Mouse (Mus musculus): ENCODE data around the gene Gm49322. TPM values are rescaled to one million over a fixed set of nuclear protein-coding genes. Genes with fewer than 3 reads are reported as not detected.

The Gm49322 gene
- polyA plus RNA-seq, 1 experiment: not detected

DNA sequence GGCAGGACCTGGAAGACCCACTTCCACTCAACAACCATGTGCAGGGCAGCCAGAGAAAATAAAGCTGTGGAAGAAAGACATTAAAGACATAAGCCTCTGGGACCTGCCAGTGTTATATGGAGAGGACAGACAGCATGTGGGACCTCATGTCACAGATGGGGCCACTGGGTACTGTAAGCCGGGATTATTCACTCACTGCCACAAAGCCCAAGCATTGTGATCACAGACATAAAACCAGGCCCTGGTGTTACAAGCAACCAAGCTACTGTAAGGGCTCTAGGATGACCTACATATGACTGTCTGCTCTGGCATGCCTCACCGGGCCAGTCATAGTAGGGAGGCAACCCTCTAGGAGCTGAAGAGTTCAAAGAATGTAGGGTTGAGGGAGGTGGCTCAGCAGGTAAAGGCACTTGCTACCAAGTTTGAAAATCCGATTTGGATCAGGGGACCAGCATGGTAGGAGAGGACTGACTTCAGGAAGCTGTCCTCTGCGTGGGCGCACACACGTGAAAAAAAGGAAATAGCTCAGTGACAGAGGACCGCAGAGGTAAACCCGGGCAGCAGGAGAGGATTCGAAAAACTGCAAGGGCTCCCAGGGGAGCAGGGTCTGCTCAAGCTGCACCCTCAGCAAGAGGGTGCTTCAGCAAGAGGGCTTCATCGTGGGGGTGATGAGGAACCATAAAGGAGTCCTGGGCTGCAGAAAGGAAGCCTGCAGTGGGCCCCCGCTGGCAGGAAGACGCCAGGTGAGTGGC, 16.5 kb upstream of the Gm49322 start:
- 7% methylated on average over 12 of the region's 12 CpGs for WGBS

DNA sequence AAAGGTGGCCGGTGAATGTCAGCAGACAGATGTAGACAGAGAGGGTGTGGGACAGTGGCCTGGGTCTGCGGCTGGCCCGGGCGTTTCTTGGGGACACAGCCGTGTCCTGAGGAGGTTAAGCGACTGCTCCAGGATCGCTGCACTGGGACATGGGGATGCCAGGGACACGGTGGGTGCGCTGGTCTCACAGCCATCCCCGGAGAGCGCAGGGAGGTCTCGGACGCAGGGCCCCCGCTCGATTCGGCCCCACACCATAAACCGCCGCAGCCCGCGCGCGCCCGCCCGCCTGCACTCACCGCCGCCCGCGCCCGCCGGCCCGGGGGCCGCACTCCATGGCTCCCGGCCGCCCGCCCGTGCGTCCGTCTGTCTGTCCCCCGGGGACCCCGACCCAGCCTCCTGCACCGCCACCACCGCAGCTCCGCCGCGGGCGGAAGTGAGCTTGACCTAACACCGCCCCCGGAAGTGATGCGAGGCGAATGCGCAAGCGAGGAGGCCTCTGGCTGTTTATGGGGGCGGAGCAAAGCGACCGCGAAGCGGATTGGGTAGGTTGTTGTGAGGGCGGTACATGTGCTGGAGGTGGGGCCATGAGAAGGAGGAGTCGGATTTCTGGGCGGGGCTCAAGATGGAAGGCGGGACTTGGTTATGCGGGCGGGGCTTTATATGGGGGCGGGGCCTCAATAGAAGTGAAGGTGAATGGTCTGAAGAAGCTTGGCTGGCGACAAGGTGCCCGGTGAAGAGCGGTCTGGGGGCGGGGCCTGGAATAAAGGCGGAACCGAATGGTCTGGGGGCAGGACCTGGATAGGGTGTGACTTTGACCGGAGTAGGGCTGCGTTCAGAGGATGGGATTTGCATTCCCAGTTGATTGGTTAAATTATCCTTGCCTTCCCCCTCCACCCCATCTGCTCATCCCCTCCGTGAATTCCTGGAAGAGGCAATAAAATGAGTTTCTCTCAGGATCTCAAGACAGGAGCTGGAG, 15.7 kb upstream of the Gm49322 start, which contains the start of gene Abhd17a:
TSS of gene Abhd17a (minus strand) at position 463 of the 976 bp plus-strand sequence.
- peak within 1 kb of the TSS; percentile 67 for H3K4me3 ChIP-seq (ENCODE audit: insufficient read depth, low read depth, low read length)
- TF ChIP-seq CTCF (IDR thresholded peaks at IDR 0.05; ENCODE audit: insufficient read depth, low read depth, low read length) (no peak), POLR2A (IDR thresholded peaks at IDR 0.05; ENCODE audit: insufficient read depth, low read depth, low read length) (peak; percentile 79)
- under 1% methylated on average over 69 of the region's 73 CpGs for WGBS
- peaks cover 33% of the 10 kb centered on the region for H3K4me1 ChIP-seq (ENCODE audit: control insufficient read depth, insufficient read depth, low read length)
- H3K27ac ChIP-seq (ENCODE audit: insufficient read depth, low read depth, low read length): no peak within 1 kb of the TSS

More for the DNA sequence above, 16.5 kb upstream of the Gm49322 start:
- TF ChIP-seq POLR2A (IDR thresholded peaks at IDR 0.05; ENCODE audit: insufficient read depth, low read depth, low read length): no peak
- TF ChIP-seq CTCF (IDR thresholded peaks at IDR 0.05; ENCODE audit: insufficient read depth, low read depth, low read length): no peak
- Histone ChIP-seq H3K4me3 (ENCODE audit: insufficient read depth, low read depth, low read length) (peak overlapping the region; percentile 67), H3K27ac (ENCODE audit: insufficient read depth, low read depth, low read length) (no peak overlapping the region), H3K4me1 (ENCODE audit: control insufficient read depth, insufficient read depth, low read length) (peaks cover 42% of the 10 kb centered on the region)

DNA sequence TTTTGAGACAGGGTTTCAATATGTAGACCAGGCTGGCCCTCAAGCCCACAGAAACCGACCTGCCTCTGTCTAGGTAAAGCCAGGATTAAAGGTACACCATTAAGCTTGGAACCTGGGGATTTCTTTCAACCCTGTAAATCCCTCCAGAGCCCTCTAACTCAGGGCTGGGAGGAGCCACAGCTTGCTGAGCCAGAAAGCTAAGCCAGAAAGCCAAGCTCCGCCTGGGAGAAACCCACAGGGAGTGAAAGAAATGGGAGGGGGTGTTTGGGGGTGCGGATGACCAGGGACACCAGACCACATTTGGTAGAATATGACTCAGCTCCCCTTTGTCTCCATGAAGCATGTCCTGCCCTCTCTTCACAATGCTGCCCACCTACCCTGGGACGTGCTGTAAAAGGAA, 9.5 kb upstream of the Gm49322 start:
- Histone ChIP-seq H3K4me3 (ENCODE audit: insufficient read depth, low read depth, low read length) (no peak overlapping the region), H3K27ac (ENCODE audit: insufficient read depth, low read depth, low read length) (no peak overlapping the region), H3K4me1 (ENCODE audit: control insufficient read depth, insufficient read depth, low read length) (no peaks in the 10 kb centered on the region)
- TF ChIP-seq POLR2A (IDR thresholded peaks at IDR 0.05; ENCODE audit: insufficient read depth, low read depth, low read length) (no peak), CTCF (IDR thresholded peaks at IDR 0.05; ENCODE audit: insufficient read depth, low read depth, low read length) (no peak)
- 42% methylated on average over 4 of the region's 4 CpGs for WGBS

DNA sequence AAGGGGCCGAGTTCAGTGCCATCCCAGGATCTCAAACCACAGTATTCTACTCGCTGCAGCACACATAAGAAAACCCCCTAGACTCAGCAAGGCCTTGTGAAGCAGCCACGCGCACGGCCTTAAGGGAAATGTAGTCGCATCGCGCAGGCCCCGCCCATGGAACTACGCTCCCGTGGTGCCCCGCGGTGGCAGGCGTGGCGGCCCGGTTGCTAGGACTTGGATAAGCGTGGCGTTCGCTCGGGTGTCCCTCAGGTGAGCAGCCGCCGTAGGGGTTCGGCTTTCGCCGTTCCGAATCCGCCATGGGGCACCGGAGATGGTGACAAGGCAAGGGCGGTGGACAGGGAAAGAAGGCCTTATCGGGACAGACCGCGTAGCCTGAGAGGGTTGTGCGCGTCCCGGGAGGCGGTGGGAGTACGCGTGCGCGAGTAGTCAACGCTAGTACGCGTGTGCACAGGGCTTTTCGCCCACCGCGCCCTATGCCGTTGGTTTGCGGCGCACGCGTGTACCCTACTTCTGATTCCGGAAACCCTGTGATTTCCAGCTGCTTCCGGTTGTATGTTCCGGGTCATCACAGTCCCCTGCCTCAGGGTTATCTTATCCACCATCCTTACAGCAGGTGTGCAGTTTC, 3.0 kb upstream of the Gm49322 start, which contains the start of the genes Scamp4 and Adat3:
TSS of gene Scamp4 (plus strand) at position 175 of the 628 bp plus-strand sequence.
TSS of gene Adat3 (plus strand) at position 183 of the 628 bp plus-strand sequence.
- under 1% methylated on average over 54 of the region's 54 CpGs for WGBS
- peak within 1 kb of the TSS; percentile 85 for H3K4me3 ChIP-seq (ENCODE audit: insufficient read depth, low read depth, low read length)
- peaks cover 17% of the 10 kb centered on the region for H3K4me1 ChIP-seq (ENCODE audit: control insufficient read depth, insufficient read depth, low read length)
- no peak for TF ChIP-seq CTCF (IDR thresholded peaks at IDR 0.05; ENCODE audit: insufficient read depth, low read depth, low read length)
- TF ChIP-seq POLR2A (IDR thresholded peaks at IDR 0.05; ENCODE audit: insufficient read depth, low read depth, low read length): peak; percentile 70
- peak within 1 kb of the TSS; percentile 88 for H3K27ac ChIP-seq (ENCODE audit: insufficient read depth, low read depth, low read length)

DNA sequence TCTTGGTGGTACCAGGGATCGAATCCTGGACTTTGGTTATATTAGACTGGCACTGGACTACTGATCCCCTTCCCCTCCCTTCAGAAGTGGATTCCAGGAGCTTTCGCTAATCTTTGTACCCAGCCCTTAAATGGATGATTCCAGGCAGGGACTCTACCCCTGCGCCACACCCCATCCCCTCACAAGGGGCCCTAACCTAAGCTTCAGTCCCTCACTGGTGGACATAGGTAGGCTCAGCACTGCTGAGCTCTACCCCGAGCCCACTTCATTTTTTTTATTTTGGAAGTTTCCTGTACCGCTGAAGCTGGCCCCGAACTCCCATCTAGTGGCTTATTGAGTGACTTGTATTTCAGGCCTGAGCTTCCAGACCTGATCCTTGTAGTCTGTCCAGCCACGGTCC, 2.5 kb upstream of the Gm49322 start:
- WGBS: 26% methylated on average over 7 of the region's 7 CpGs
- H3K4me3 ChIP-seq (ENCODE audit: insufficient read depth, low read depth, low read length): peak overlapping the region; percentile 85
- peaks cover 17% of the 10 kb centered on the region for H3K4me1 ChIP-seq (ENCODE audit: control insufficient read depth, insufficient read depth, low read length)
- H3K27ac ChIP-seq (ENCODE audit: insufficient read depth, low read depth, low read length): peak overlapping the region; percentile 65
- no peak for TF ChIP-seq POLR2A (IDR thresholded peaks at IDR 0.05; ENCODE audit: insufficient read depth, low read depth, low read length)
- no peak for TF ChIP-seq CTCF (IDR thresholded peaks at IDR 0.05; ENCODE audit: insufficient read depth, low read depth, low read length)

DNA sequence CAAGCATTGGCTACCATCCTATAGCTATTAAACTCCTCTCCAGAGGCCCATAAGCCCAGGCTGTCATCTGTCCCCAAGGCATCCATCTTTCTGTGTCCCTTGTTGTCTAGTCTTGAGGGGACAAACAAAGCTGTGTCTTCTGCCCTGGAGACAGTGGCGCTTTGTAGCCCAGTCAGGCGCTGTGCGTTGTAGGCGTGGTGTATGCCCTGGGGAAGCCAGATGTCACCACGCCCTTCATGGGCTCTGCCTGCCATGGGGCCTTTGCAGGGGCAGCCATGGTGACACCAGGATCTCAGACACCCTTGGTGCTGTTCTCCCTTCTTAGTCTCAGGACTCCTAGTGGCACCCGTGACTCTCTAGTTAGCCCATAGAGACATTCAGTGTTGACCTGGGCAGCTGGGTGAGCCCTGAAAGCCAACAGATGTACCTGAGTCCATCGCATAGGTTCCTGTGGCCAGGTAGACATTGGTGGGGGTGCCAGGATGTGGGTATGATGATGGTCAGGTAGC, 1.8 kb upstream of the Gm49322 start:
- H3K4me3 ChIP-seq (ENCODE audit: insufficient read depth, low read depth, low read length): no peak overlapping the region
- TF ChIP-seq CTCF (IDR thresholded peaks at IDR 0.05; ENCODE audit: insufficient read depth, low read depth, low read length): no peak
- no peak for TF ChIP-seq POLR2A (IDR thresholded peaks at IDR 0.05; ENCODE audit: insufficient read depth, low read depth, low read length)
- WGBS: 83% methylated on average over 7 of the region's 7 CpGs
- peaks cover 17% of the 10 kb centered on the region for H3K4me1 ChIP-seq (ENCODE audit: control insufficient read depth, insufficient read depth, low read length)
- no peak overlapping the region for H3K27ac ChIP-seq (ENCODE audit: insufficient read depth, low read depth, low read length)

DNA sequence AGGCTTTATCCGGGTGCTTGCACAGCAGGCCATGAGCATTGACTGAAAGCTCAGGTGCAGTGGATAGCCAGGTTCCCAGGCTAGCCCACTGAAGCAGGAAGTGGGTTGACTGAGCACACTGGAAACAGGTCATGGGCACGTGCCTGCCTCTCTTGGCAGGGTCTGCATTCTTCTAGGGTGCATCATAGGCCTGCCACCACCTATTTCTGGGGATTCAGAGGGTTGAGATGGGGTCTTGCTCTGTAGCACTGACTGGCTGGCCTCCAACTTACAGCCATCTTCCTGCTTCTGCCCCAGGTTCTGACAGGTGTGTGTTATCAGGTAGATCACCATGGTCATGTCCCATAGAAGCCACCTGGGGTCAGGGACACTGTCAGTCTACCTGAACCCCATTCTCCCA, 833 bp upstream of the Gm49322 start:
- Histone ChIP-seq H3K27ac (ENCODE audit: insufficient read depth, low read depth, low read length) (no peak overlapping the region), H3K4me3 (ENCODE audit: insufficient read depth, low read depth, low read length) (no peak overlapping the region), H3K4me1 (ENCODE audit: control insufficient read depth, insufficient read depth, low read length) (peaks cover 17% of the 10 kb centered on the region)
- WGBS: 86% methylated on average over 2 of the region's 2 CpGs
- no peak for TF ChIP-seq CTCF (IDR thresholded peaks at IDR 0.05; ENCODE audit: insufficient read depth, low read depth, low read length)
- no peak for TF ChIP-seq POLR2A (IDR thresholded peaks at IDR 0.05; ENCODE audit: insufficient read depth, low read depth, low read length)

DNA sequence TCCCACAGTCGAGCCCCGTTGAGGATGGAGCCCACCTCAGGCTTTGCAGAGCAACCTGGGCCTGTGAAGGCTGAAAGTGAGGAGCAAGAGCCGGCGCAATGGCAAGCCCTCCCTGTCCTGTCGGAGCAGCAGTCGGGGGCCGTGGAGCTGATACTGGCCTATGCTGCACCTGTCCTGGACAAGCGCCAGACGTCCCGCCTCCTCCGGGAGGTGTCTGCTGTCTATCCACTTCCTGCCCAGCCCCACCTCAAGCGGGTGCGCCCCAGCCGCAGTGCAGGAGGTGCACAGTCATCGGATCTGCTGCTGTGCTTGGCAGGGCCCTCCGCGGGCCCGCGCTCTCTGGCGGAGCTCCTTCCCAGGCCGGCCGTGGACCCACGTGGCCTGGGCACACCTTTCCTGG, 485 bp downstream of the Gm49322 start:
- WGBS: 88% methylated on average over 23 of the region's 23 CpGs
- TF ChIP-seq CTCF (IDR thresholded peaks at IDR 0.05; ENCODE audit: insufficient read depth, low read depth, low read length) (no peak), POLR2A (IDR thresholded peaks at IDR 0.05; ENCODE audit: insufficient read depth, low read depth, low read length) (no peak)
- peaks cover 22% of the 10 kb centered on the region for H3K4me1 ChIP-seq (ENCODE audit: control insufficient read depth, insufficient read depth, low read length)
- no peak overlapping the region for H3K27ac ChIP-seq (ENCODE audit: insufficient read depth, low read depth, low read length)
- no peak overlapping the region for H3K4me3 ChIP-seq (ENCODE audit: insufficient read depth, low read depth, low read length)

Data from olfactory bulb, adult 2 months (tissue).